Mouse (Mus musculus) midbrain, embryonic 15.5 days (tissue): ENCODE results near the gene Fyb. TPM values are rescaled to one million over a fixed set of nuclear protein-coding genes. Genes with fewer than 3 reads are reported as not detected.

Source experiments
- ATAC-seq: fragments of 200-750 bp; cut with Nextera tagmentation; replicated peaks from 2 replicates; pipeline ENCODE4 v1.8.0; 2017; ENCODE audit warnings: moderate TSS enrichment
- H3K27ac ChIP-seq: fragments of 300-500 bp; sonication (generic); 2 replicates; pipeline ENCODE4 v1.5.1; 2015; ENCODE audit warnings: mild to moderate bottlenecking, inconsistent platforms
- H3K27me3 ChIP-seq: fragments of 300-500 bp; sonication (generic); replicated peaks from 2 replicates; pipeline ENCODE4 v1.6.1; 2015; ENCODE audit warnings: inconsistent platforms
- H3K36me3 ChIP-seq: fragments of 300-500 bp; sonication (generic); replicated peaks from 2 replicates; pipeline ENCODE4 v1.6.1; 2015; ENCODE audit warnings: inconsistent platforms
- H3K4me1 ChIP-seq: fragments of 300-500 bp; sonication (generic); 2 replicates; pipeline ENCODE4 v1.6.1; 2015; ENCODE audit warnings: inconsistent platforms
- H3K4me2 ChIP-seq: fragments of 300-500 bp; sonication (generic); 2 replicates; pipeline ENCODE4 v1.6.1; 2015; ENCODE audit warnings: inconsistent platforms, mild to moderate bottlenecking, moderate library complexity
- H3K4me3 ChIP-seq: fragments of 300-500 bp; sonication (generic); 2 replicates; pipeline ENCODE4 v1.5.1; 2015; ENCODE audit warnings: mild to moderate bottlenecking, inconsistent platforms
- H3K9ac ChIP-seq: fragments of 300-500 bp; sonication (generic); 2 replicates; pipeline ENCODE4 v1.6.1; 2015; ENCODE audit warnings: mild to moderate bottlenecking, inconsistent platforms
- H3K9me3 ChIP-seq: fragments of 300-500 bp; sonication (generic); 2 replicates; pipeline ENCODE4 v1.6.1; 2016; ENCODE audit warnings: inconsistent platforms
- WGBS: fragments of 180-500 bp; shearing (Covaris S2); methylation state at CpG from one replicate; pipeline ENCODE4 v1.1.7; 2015; ENCODE audit warnings: mixed read lengths; 5-methylcytosine and 5-hydroxymethylcytosine counted together
- polyA plus RNA-seq: library from polyadenylated mRNA; unstranded; fragments of >200 nt; fragmentation: Nextera tagmentation; extraction: Ambion mirVana; gene quantifications from 2 replicates; pipeline ENCODE4 v1.2.1, GENCODE M21; 2015

Fyb gene
- polyA plus RNA-seq, 1 experiment from 2014 or later, result 3.4 TPM

GRCm38 (mm10) chr15:6708526-6709441, 186.1 kb downstream of the Fyb start:
- no peaks in the 10 kb centered on the region for H3K9me3 ChIP-seq
- H3K4me1 ChIP-seq, result peaks cover 35% of the 10 kb centered on the region
- under 1% methylated on average over 71 of the region's 89 CpGs for whole genome bisulfite sequencing
- H3K9ac ChIP-seq, result peak overlapping the region; percentile 92
- H3K27me3 ChIP-seq, result 0 out of 2 replicates have a peak, but pooled peaks cover 3% of the 10 kb centered on the region
- peak overlapping the region; percentile 94 for H3K4me3 ChIP-seq
- H3K27ac ChIP-seq, result peak overlapping the region; percentile 94
- peak overlapping the region; percentile 83 for H3K4me2 ChIP-seq
- no peaks in the 10 kb centered on the region for H3K36me3 ChIP-seq
- peak; percentile 90 for ATAC-seq

- Histone ChIP-seq H3K27ac (no peak overlapping the region), H3K9ac (peak overlapping the region; percentile 92), H3K4me2 (peak overlapping the region; percentile 83), H3K4me3 (peak overlapping the region; percentile 94), H3K4me1 (peaks cover 35% of the 10 kb centered on the region), H3K27me3 (0 out of 2 replicates have a peak, but pooled peaks cover 3% of the 10 kb centered on the region), H3K9me3 (no peaks in the 10 kb centered on the region), H3K36me3 (no peaks in the 10 kb centered on the region)
- 13% methylated on average over 8 of the region's 8 CpGs for WGBS
- no peak for ATAC-seq
Measured at GRCm38 (mm10) chr15:6709618-6710017, 187.0 kb downstream of the Fyb start.

- Histone ChIP-seq H3K27ac (no peak overlapping the region), H3K4me1 (peaks cover 35% of the 10 kb centered on the region), H3K9me3 (no peaks in the 10 kb centered on the region), H3K36me3 (no peaks in the 10 kb centered on the region), H3K4me3 (peak overlapping the region; percentile 94; the same call in 1 of the 2 replicates), H3K9ac (no peak overlapping the region), H3K27me3 (0 out of 2 replicates have a peak, but pooled peaks cover 3% of the 10 kb centered on the region), H3K4me2 (no peak overlapping the region; the same call in 1 of the 2 replicates)
- 76% methylated on average over 7 of the region's 7 CpGs for WGBS
- no peak for ATAC-seq
Measured at GRCm38 (mm10) chr15:6710341-6710740, 187.7 kb downstream of the Fyb start.

GRCm38 (mm10) chr15:6711226-6711625, 188.6 kb downstream of the Fyb start:
- Histone ChIP-seq H3K4me2 (no peak overlapping the region), H3K9me3 (no peaks in the 10 kb centered on the region), H3K27ac (no peak overlapping the region), H3K4me1 (peaks cover 35% of the 10 kb centered on the region), H3K4me3 (no peak overlapping the region), H3K27me3 (0 out of 2 replicates have a peak, but pooled peaks cover 3% of the 10 kb centered on the region), H3K9ac (no peak overlapping the region), H3K36me3 (no peaks in the 10 kb centered on the region)
- ATAC-seq, result no peak
- 87% methylated on average over 7 of the region's 7 CpGs for WGBS

Other genes starting within 250 kb of the Fyb start
- 20.3 and 21.2 TPM in 2 replicates for gene Dab2, start 223.1 kb upstream of the Fyb start, polyA plus RNA-seq
- not detected in 2 replicates for gene C9, start 77.5 kb upstream of the Fyb start, polyA plus RNA-seq
- gene Rictor, start 185.5 kb downstream of the Fyb start, polyA plus RNA-seq, result 57.0 and 59.3 TPM in 2 replicates